Mouse (Mus musculus) small intestine, adult 2 months (tissue): ENCODE measurements around the gene Il3. TPM values are rescaled to one million over a fixed set of nuclear protein-coding genes. Genes with fewer than 3 reads are reported as not detected.

Experiments used
- H3K27ac ChIP-seq: fragments of 200-500 bp; 2 replicates; pipeline ENCODE4 v1.5.1; 2012; ENCODE audit warnings: low read depth, low read length, control low read depth, inconsistent platforms; ENCODE audit not compliant: insufficient read depth
- H3K27me3 ChIP-seq: fragments of 200-500 bp; 2 replicates; pipeline ENCODE4 v1.6.1; 2012; ENCODE audit warnings: mild to moderate bottlenecking, moderate library complexity, low read length, inconsistent platforms; ENCODE audit not compliant: control insufficient read depth, insufficient read depth
- H3K36me3 ChIP-seq: fragments of 200-500 bp; 2 replicates; pipeline ENCODE4 v1.6.1; 2012; ENCODE audit warnings: mild to moderate bottlenecking, low read length, control low read depth, inconsistent platforms; ENCODE audit not compliant: control insufficient read depth, insufficient read depth
- H3K4me1 ChIP-seq: fragments of 200-500 bp; 2 replicates; pipeline ENCODE4 v1.6.1; 2012; ENCODE audit warnings: low read length, inconsistent platforms, mixed read lengths; ENCODE audit not compliant: control insufficient read depth, insufficient read depth, insufficient read length
- H3K4me3 ChIP-seq: fragments of 200-500 bp; 2 replicates; pipeline ENCODE4 v1.5.1; 2012; ENCODE audit warnings: low read depth, mild to moderate bottlenecking, control low read depth, inconsistent platforms, low read length, moderate library complexity
- CTCF ChIP-seq: fragments of 200-500 bp; IDR thresholded peaks from 2 replicates; pipeline ENCODE4 v1.5.1; 2012; ENCODE audit warnings: low read depth, mild to moderate bottlenecking, control low read depth, inconsistent platforms, low read length, moderate library complexity, mixed read lengths; ENCODE audit not compliant: insufficient replicate concordance, insufficient read length; ENCODE audit errors: extremely low read depth
- POLR2A ChIP-seq: fragments of 200-500 bp; IDR thresholded peaks from 2 replicates; pipeline ENCODE4 v1.6.1; 2012; ENCODE audit warnings: low read depth, mild to moderate bottlenecking, control low read depth, inconsistent platforms, low read length, moderate library complexity
- WGBS: fragments of 180-500 bp; shearing (Covaris S2); methylation state at CpG from one replicate; pipeline ENCODE4 v1.1.7; 2018; 5-methylcytosine and 5-hydroxymethylcytosine counted together
- polyA plus RNA-seq: library from polyadenylated mRNA; depleted of rRNA; stranded (reverse); fragments of >200 nt; gene quantifications from 2 replicates; pipeline ENCODE4 v1.2.3, GENCODE M21; 2012

The Il3 gene
- polyA plus RNA-seq, 1 experiment: not detected

- Histone ChIP-seq H3K27ac (no peak overlapping the region), H3K27me3 (no peaks in the 10 kb centered on the region), H3K4me3 (no peak overlapping the region), H3K4me1 (no peaks in the 10 kb centered on the region), H3K36me3 (no peaks in the 10 kb centered on the region)
- no peak for TF ChIP-seq CTCF
- no peak for TF ChIP-seq POLR2A
- WGBS: 69% methylated on average over 3 of the region's 3 CpGs
These were observed 2.3 kb upstream of the Il3 start for GRCm38 (mm10) chr11:54269191-54269896.

GRCm38 (mm10) chr11:54264542-54264941 is 2.5 kb downstream of the Il3 start:
- Histone ChIP-seq H3K36me3 (no peaks in the 10 kb centered on the region), H3K27ac (no peak overlapping the region), H3K4me3 (no peak overlapping the region), H3K27me3 (no peaks in the 10 kb centered on the region), H3K4me1 (no peaks in the 10 kb centered on the region)
- no peak for TF ChIP-seq CTCF
- TF ChIP-seq POLR2A: no peak
- WGBS: 34% methylated on average over 2 of the region's 2 CpGs

- no peak for TF ChIP-seq POLR2A
- TF ChIP-seq CTCF: peak; percentile 14; the same call in 1 of the 2 replicates
- H3K27ac ChIP-seq: no peak overlapping the region
- H3K4me3 ChIP-seq: no peak overlapping the region
- WGBS: 14% methylated on average over 1 of the region's 1 CpGs
- H3K27me3 ChIP-seq: no peaks in the 10 kb centered on the region
- no peaks in the 10 kb centered on the region for H3K4me1 ChIP-seq
- no peaks in the 10 kb centered on the region for H3K36me3 ChIP-seq
These were observed 3.6 kb downstream of the Il3 start for GRCm38 (mm10) chr11:54263405-54264031.

GRCm38 (mm10) chr11:54256624-54257376 is 10.3 kb downstream of the Il3 start:
- H3K27ac ChIP-seq: no peak overlapping the region
- H3K4me1 ChIP-seq: no peaks in the 10 kb centered on the region
- whole genome bisulfite sequencing: 74% methylated on average over 3 of the region's 3 CpGs
- no peaks in the 10 kb centered on the region for H3K27me3 ChIP-seq
- no peak overlapping the region for H3K4me3 ChIP-seq
- no peaks in the 10 kb centered on the region for H3K36me3 ChIP-seq
- TF ChIP-seq CTCF (peak; percentile 60; the same call in 1 of the 2 replicates), POLR2A (no peak)

GRCm38 (mm10) chr11:54254114-54254513 is 13.0 kb downstream of the Il3 start:
- Histone ChIP-seq H3K27ac (no peak overlapping the region), H3K4me1 (peaks cover 7% of the 10 kb centered on the region; the same call in 1 of the 2 replicates), H3K36me3 (no peaks in the 10 kb centered on the region), H3K4me3 (no peak overlapping the region), H3K27me3 (no peaks in the 10 kb centered on the region)
- 33% methylated on average over 4 of the region's 4 CpGs for WGBS
- peak; percentile 42; the same call in 1 of the 2 replicates for TF ChIP-seq CTCF
- no peak for TF ChIP-seq POLR2A

- Histone ChIP-seq H3K27ac (no peak overlapping the region), H3K4me1 (peaks cover 13% of the 10 kb centered on the region; the same call in 1 of the 2 replicates), H3K36me3 (no peaks in the 10 kb centered on the region), H3K4me3 (no peak overlapping the region), H3K27me3 (no peaks in the 10 kb centered on the region)
- TF ChIP-seq CTCF (no peak), POLR2A (no peak)
- 92% methylated on average over 11 of the region's 11 CpGs for WGBS
These were observed 16.5 kb downstream of the Il3 start for GRCm38 (mm10) chr11:54250575-54250974.
